Mouse (Mus musculus) embryo, embryonic 9.5 days (tissue): Measurements from ENCODE around the gene Cbr1.
A peak's percentile ranks its signal among the peaks of the same experiment; 100 is the strongest.
"Not testable (repeated sequence)": the region's sequence is repeated elsewhere in the genome, so short reads cannot be mapped to it uniquely, and the experiment has no call there.

Source experiments
- DNase-seq: peaks from one replicate; pipeline ENCODE4 v3.0.0-alpha.2; 2017; ENCODE audit errors: extremely low spot score

The Cbr1 gene

GRCm38 (mm10) chr16:93597551-93597950 lies 8.1 kb upstream of the Cbr1 start:
- no peak for DNase-seq

DNA sequence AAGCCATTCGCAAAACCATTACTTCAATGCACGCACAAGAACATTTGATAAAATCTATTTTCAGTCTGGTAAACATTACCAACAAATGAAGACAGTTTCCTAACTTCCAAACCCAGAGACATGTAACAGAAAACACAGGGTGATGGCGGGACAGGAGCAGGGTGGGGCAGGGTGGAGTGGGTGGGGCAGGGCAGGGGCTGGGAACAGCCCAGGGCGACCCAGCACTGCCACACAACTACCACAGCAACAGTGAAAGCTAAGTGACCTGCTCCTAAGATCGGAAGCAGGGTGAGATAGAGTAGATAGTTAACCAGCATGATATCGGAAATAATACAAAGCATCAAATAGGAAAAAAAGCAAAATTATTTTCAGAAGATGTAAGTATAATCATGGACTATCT lies 6.2 kb upstream of the Cbr1 start:
- no peak for DNase-seq

DNA sequence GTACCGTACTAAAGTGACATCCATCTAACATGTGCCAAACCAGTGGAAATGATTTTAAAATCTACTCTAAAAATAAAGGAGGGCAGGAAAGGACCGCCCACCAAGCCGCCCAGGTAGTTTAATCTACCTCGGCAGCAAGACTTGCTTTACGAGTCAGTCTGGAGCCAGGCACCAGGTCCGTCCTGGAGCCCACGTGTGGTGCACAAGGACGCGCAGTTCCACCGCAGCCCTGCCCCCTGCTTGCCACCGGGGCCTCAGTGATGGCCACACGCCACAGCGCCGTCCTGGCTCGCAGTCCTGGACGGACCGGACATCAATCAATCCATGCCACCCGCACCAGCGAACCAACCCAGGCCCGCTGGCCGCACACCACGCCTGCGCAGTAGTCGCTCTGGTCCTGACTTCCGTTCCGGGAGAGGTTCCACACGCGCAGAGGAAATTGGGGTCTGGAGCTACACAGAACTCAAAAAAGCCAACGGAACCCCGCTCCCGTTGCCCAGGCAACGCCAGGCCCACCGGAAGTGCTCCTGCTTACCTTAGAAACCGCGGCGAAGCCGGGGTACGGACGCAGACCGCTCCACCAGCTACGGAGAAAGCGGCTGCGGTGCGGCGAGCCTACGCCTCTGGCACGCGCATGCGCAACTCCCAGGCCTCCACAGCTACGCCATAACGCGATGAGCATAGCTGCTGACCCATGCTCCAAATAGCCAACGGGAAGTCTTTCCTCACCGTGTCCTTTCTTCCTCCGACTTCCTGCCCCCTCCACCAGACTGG lies 2.0 kb upstream of the Cbr1 start, which contains the start of gene Setd4:
Gene Setd4 (minus strand): TSS at position 625 of the 774 bp plus-strand sequence.
- DNase-seq = peak; percentile 93

DNA sequence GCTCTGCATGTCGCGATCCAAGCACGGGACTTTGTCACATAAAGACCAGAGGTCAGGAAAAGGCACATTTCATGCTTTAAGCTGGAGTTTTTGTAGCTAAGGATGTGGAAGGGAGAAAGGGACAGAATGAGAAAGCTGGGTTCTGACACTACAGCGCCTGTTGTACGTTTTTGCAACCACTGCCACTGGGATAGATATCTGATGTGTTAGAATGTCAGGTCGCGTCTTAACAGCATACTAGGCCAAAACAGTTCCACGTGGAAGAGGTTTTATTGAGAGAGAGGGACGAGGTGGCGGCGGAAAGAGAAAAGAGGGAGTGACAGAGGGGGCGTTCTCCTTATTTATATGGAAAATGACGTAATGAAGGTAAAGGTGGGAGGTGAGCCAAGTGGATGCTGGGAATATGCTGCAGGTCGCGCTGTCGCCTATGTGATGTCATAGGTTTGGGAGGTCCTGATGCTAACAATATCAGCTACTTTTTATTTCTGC lies 1.1 kb upstream of the Cbr1 start:
- DNase-seq = peak; percentile 36

- DNase-seq = no peak
These were observed 493 bp downstream of the Cbr1 start for GRCm38 (mm10) chr16:93606146-93606545.

GRCm38 (mm10) chr16:93607669-93608101 lies 2.0 kb downstream of the Cbr1 start:
- DNase-seq = peak; percentile 82

GRCm38 (mm10) chr16:93608731-93609130 lies 3.1 kb downstream of the Cbr1 start:
- DNase-seq = no peak

GRCm38 (mm10) chr16:93609796-93610195 lies 4.1 kb downstream of the Cbr1 start:
- no peak for DNase-seq

- no peak for DNase-seq
These were observed 5.3 kb downstream of the Cbr1 start for GRCm38 (mm10) chr16:93610961-93611360.

GRCm38 (mm10) chr16:93615118-93615870 lies 9.6 kb downstream of the Cbr1 start:
- DNase-seq = peak; percentile 37

GRCm38 (mm10) chr16:93623759-93624158 lies 18.1 kb downstream of the Cbr1 start:
- DNase-seq = not testable (repeated sequence)

DNA sequence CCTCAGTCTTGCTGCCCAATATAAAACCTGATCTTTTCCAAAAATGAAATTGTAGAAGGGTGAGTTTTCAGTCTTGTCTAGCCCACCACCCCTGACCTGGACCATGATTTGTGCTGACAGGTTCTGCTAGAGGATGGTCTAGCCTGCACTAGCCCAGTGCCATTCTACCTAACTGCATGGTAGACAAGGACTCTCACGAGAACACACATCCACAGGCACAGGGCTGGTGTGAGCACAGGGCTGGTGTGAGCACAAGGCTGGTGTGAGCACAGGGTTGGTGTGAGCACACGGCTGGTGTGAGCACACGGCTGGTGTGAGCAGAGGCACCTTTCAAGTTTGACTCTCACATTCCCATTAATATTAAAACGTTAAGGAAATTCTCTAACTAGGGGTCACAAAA lies 19.0 kb downstream of the Cbr1 start:
- DNase-seq = no peak

DNA sequence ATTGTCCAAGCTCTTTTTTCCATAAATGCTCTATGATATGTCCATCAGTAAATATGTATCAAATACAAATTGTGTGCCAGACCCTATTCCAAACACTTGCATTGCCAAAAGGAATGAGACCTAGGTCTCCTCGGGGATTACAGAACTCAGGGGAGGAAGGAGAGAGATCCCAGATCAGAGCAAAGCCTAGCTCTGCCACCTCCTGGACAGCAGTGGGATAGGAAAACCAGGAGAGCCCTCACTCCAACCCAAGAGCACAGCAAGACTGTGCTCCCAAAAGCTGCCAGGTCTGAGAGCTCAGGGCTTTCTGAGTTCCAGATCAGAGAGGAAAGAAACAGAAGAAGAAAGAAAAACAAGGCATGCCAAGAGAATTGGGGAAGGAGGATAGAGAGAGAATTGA lies 21.1 kb downstream of the Cbr1 start:
- peak; percentile 25 for DNase-seq

GRCm38 (mm10) chr16:93627761-93628400 lies 22.2 kb downstream of the Cbr1 start, which contains the start of gene Gm5678:
Gm5678 (plus strand) TSS chr16:93628097.
- DNase-seq = no peak

DNA sequence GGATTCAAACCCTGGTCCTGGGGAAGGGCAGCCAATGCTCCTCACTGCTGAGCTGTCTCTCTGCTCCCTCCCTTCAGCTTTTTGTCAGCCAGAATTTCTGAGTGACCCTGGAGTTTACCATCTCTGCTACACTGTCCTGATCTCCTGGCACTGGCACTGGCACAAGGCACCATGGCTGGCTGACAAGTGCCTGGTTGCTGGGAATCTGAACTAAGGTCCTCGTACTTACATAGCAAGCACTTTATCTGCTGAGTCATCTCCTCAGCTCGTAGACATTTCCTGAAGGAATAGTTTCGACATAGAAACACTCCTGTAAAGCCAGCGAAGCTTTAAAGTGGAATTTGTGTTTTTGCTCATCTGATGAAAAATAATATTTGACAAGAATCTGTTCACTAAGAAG lies 38.4 kb downstream of the Cbr1 start:
- no peak for DNase-seq

DNA sequence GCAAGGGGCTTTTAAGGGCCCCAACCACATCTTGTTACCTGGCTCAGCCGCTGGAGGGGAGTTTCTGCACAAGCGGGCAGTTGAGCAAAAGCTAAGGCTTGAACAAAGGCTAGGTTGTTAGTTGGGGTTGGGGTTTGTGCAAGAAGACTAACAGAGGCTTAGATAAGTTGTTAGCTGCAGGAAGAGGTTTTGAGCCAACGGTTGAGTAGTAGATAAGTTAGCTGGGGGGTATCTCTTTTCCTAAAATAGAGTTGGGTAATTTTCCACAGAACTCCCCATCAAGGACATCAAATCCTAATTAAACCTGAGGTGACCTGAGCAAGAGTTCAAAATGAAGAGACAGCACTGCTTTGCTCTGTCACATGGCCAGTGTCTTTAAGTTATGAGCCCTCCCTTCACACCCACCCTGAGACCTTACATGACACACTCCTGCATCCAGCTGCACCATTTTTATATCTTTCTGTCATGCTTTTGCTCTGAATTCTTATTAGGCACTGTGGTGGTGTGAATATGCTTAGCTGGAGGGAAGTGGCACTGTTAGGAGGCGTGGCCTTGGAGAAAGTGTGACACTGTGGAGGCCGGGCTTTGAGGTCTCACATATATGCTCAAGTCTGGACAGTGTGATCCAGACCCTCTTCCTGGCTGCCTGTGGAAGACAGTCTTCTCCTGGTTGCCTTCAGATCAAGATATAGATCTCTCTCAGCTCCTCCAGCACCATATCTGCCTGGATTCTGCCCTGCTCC lies 43.0 kb downstream of the Cbr1 start:
- no peak for DNase-seq
